Mouse (Mus musculus): Measurements from ENCODE around the gene Ptk6. TPM values are rescaled to one million over a fixed set of nuclear protein-coding genes. Genes with fewer than 3 reads are reported as not detected.
A peak's percentile ranks its signal among the peaks of the same experiment; 100 is the strongest.

Ptk6 gene
- polyA plus RNA-seq (2015; fragmentation: Nextera tagmentation; extraction: Ambion mirVana): 0.05 TPM in 2 replicates

DNA sequence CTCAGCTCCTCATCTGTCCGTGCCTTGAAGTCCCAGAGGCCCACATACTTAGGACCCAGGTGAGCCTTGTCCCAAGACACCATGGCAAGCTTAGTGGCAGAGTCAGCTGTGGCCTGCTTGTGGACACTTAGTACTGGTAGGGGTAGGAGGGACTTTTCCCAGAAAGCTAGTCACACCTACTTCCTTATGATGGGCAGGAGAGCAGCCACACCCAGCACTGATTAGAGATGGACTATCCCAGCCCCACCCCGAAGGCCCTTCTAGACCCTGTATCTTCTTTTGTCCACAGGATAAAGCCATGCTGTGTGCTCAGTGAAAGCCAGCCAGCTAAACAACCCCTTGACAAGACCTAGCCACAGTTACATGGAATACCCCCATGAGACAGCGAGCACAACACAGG, at the start of gene Ptk6:
TSS of gene Ptk6 (minus strand) at position 368 of the 400 bp plus-strand sequence.
- Histone ChIP-seq H3K9me3 (no peaks in the 10 kb centered on the region), H3K36me3 (no peaks in the 10 kb centered on the region), H3K27me3 (no peaks in the 10 kb centered on the region), H3K27ac (no peak within 1 kb of the TSS), H3K4me3 (no peak within 1 kb of the TSS), H3K4me1 (no peaks in the 10 kb centered on the region), H3K4me2 (no peak within 1 kb of the TSS), H3K9ac (no peak within 1 kb of the TSS)
- no peak for ATAC-seq (ENCODE audit: borderline replicate concordance, extremely low read depth, low FRiP score, low TSS enrichment)
- whole genome bisulfite sequencing: 85% methylated on average over 3 of the region's 3 CpGs

DNA sequence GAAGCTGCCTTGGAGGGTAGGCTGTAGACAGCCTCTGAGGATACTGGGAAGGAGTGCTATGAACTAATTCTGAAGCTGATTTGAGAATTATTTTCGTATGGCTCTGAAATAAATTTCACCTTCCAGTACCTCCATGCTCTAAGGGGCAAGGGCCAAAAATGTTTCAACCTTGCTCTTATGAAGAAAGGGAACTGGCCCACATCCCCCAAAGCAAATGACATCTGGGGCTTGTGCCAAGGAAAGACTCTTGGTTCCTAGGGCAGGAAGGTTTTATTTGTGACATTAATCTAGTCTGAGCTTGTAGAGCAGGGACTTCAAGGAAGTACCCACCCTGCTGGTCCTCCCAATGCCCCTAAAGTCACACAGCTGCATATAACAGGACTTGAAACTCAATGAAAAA, 49.3 kb upstream of the Ptk6 start:
- Histone ChIP-seq H3K4me3 (no peak overlapping the region), H3K4me2 (no peak overlapping the region), H3K27me3 (no peaks in the 10 kb centered on the region), H3K9ac (no peak overlapping the region), H3K36me3 (peaks cover 44% of the 10 kb centered on the region), H3K4me1 (no peaks in the 10 kb centered on the region), H3K27ac (no peak overlapping the region), H3K9me3 (no peaks in the 10 kb centered on the region)
- ATAC-seq (ENCODE audit: borderline replicate concordance, extremely low read depth, low FRiP score, low TSS enrichment): no peak
- WGBS: 83% methylated on average over 1 of the region's 1 CpGs

DNA sequence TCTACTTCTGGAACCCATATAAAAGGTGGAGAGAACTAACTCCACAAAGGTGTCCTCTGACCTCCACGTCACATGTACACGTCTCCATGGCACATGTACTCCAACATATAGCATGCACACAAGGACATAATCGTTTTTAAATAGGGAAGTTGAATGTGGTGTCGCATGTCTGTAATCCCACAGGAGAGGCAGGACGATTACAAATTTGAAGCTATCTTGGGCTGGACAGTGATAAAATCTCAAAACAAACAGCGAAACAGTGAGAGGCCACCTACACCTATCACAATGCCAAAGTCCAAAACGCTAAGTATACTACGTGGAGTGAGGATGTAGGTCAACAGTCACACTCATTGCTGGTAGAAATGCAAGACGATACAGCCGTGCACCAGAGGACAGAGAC, 46.6 kb upstream of the Ptk6 start:
- ATAC-seq (ENCODE audit: borderline replicate concordance, extremely low read depth, low FRiP score, low TSS enrichment): no peak
- Histone ChIP-seq H3K27ac (no peak overlapping the region), H3K9me3 (no peaks in the 10 kb centered on the region), H3K4me2 (no peak overlapping the region), H3K36me3 (peaks cover 24% of the 10 kb centered on the region), H3K9ac (no peak overlapping the region), H3K4me1 (no peaks in the 10 kb centered on the region), H3K27me3 (no peaks in the 10 kb centered on the region), H3K4me3 (no peak overlapping the region)
- 76% methylated on average over 10 of the region's 10 CpGs for WGBS

DNA sequence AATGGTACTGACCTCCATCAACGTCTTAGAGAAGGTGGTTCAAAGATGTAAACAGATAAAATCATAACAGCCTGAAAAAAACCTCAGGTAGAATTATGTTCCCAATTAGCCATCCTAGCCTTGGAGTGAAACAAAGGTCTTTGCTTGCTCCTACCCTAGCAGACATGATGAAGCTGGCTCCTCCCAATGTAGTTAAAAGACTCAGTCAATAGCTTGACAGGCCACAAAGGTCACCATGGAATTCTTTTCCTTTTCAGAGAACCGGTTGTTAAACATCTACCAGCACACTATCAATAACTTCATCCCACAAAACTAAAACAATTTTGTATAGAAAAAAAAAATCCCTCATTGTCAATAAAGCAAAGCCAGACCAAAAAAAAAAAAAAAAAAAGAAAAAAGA, 42.4 kb upstream of the Ptk6 start:
- H3K9ac ChIP-seq: no peak overlapping the region
- no peak overlapping the region for H3K4me2 ChIP-seq
- H3K27ac ChIP-seq: no peak overlapping the region
- H3K4me1 ChIP-seq: peaks cover 9% of the 10 kb centered on the region
- no peak overlapping the region for H3K4me3 ChIP-seq
- no peaks in the 10 kb centered on the region for H3K36me3 ChIP-seq
- WGBS: 18% methylated on average over 2 of the region's 2 CpGs
- no peak for ATAC-seq (ENCODE audit: borderline replicate concordance, extremely low read depth, low FRiP score, low TSS enrichment)
- no peaks in the 10 kb centered on the region for H3K9me3 ChIP-seq
- H3K27me3 ChIP-seq: no peaks in the 10 kb centered on the region

DNA sequence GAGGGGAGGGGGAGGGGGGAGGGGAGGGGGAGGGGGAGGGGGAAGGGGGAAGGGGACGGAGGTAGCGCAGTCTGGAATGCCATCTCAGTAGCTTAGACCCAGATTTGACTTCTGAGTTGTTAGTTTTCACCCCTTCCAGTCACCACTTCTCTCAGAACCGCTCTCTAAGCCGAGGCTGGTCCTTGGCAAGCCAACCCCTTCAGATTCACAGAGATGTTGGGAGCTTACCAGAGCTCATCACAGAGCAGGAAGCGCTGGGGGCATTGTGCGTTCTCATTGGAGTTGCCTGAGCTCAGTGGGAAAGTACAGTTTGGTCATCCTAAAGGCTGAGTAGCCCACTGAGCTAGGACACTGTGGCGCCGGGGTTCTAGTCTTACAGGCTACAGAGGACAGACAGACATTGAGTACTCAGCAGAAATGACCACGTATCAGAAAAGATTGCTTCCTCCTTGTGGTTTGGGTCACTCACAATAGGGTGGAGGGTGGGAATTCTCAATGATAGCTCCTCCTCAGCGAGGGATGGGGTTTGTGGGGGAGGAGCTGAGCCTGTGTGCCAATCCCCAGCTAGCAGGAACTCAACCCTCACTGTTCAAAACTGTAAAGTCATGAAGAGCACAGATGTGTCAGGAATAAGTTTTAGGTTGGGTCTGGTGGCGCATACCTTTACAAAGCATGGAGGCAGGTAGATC, 41.3 kb upstream of the Ptk6 start:
- H3K9me3 ChIP-seq: no peaks in the 10 kb centered on the region
- no peaks in the 10 kb centered on the region for H3K27me3 ChIP-seq
- H3K4me2 ChIP-seq: no peak overlapping the region; the same call in 1 of the 2 replicates
- H3K36me3 ChIP-seq: no peaks in the 10 kb centered on the region
- 32% methylated on average over 11 of the region's 11 CpGs for WGBS
- no peak overlapping the region for H3K4me3 ChIP-seq
- peaks cover 9% of the 10 kb centered on the region for H3K4me1 ChIP-seq
- H3K9ac ChIP-seq: no peak overlapping the region
- ATAC-seq (ENCODE audit: borderline replicate concordance, extremely low read depth, low FRiP score, low TSS enrichment): peak; percentile 16; the same call in 1 of the 2 replicates
- H3K27ac ChIP-seq: no peak overlapping the region

DNA sequence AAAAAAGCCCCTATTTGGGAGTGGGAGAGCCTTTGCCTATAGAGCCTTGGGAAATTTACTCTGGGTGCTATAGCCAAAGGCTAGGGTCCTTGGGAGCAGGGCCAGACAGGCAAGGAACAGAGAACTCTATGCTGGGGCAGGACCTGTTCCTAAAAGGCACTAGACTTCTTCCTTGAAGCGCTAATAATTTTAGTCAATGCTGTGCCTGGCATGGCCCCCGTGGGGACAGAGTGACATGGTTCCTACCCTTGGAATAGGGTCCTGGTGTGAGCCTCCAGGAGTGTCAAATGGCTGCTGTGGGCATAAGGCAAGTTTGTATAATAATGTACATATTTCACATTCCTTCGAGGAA, 39.7 kb upstream of the Ptk6 start:
- 0 out of 2 replicates have a peak, but pooled peaks cover 2% of the 10 kb centered on the region for H3K36me3 ChIP-seq
- peaks cover 9% of the 10 kb centered on the region for H3K4me1 ChIP-seq
- H3K27ac ChIP-seq: no peak overlapping the region
- H3K9me3 ChIP-seq: no peaks in the 10 kb centered on the region
- 0 out of 2 replicates have a peak overlapping the region, but pooled peaks have one; percentile 63 for H3K9ac ChIP-seq
- peak overlapping the region; percentile 62 for H3K4me3 ChIP-seq
- 0 out of 2 replicates have a peak, but pooled peaks have one; percentile 5 for ATAC-seq (ENCODE audit: borderline replicate concordance, extremely low read depth, low FRiP score, low TSS enrichment)
- H3K27me3 ChIP-seq: no peaks in the 10 kb centered on the region
- H3K4me2 ChIP-seq: peak overlapping the region; percentile 67
- WGBS: 43% methylated on average over 3 of the region's 3 CpGs

DNA sequence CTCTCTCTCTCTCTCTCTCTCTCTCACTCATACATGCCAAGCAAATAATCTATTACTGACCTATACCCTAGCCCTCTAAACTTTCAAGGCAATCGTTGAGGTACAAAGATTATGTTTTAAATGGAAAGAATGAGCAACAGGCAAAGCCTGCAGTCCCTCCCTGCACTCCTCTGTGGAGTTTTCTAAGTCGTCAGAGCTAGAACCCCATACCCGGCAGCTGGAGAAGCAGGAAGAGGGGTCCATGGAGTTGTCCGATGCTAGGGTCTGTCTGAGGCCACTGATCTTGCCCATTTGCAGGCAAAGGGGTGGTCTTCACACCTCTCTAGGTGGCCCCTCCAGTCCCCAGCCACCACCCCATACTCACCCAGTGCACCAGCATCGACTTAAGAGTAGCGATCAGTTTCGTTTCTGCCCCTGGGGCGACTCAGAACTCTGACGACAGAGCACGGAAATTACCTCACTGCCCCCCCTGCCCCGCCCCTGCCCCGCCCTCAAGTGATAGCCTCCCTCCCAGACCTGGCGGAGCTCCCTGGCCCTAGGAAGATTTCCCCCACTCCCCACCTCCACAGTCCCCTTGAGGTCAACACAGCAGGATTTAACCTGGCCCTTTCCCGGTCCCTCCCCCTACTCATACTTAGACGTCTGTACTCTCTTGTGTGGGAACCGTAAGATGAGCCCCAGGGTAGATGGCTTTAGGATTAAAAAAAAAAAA, 39.2 kb upstream of the Ptk6 start, which contains the start of gene Helz2:
TSS of gene Helz2 (minus strand) at position 426 of the 712 bp plus-strand sequence.
- ATAC-seq (ENCODE audit: borderline replicate concordance, extremely low read depth, low FRiP score, low TSS enrichment): peak; percentile 72; the same call in 1 of the 2 replicates
- H3K9ac ChIP-seq: peak within 1 kb of the TSS; percentile 63
- H3K4me2 ChIP-seq: peak within 1 kb of the TSS; percentile 67
- peak within 1 kb of the TSS; percentile 62 for H3K4me3 ChIP-seq
- peaks cover 9% of the 10 kb centered on the region for H3K4me1 ChIP-seq
- no peaks in the 10 kb centered on the region for H3K27me3 ChIP-seq
- H3K27ac ChIP-seq: no peak within 1 kb of the TSS
- H3K36me3 ChIP-seq: 0 out of 2 replicates have a peak, but pooled peaks cover 2% of the 10 kb centered on the region
- WGBS: 6% methylated on average over 16 of the region's 16 CpGs
- H3K9me3 ChIP-seq: no peaks in the 10 kb centered on the region

DNA sequence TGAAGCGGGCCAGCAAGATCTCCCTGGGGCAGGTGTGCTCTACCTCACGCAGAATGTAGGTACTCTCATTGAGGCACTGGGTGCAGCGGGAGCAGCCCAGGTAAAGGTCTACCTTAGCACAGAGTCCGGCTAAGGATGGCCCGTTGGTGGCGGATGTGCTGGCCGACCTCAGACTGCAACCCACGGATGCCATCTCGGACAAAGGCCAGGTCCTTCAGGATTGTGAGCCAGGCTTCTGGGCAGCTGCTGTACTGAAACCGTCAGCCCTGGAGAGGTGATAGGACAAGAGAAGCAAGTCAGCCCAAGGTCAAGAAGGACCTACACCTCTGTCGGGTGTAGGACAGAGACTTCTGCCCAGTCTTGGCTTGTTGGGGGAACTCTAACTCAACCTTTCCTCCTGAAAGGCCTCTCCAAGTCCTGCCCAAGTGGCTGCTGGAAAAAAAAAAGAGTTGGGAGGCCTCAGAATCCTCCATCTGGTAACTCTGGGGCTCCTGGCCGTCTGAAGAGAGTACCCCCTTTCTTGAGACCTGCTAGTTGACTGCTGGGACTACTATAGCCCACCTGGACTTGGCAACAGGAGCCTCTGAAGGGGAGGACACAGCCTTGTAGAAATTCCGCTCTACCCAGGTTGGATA, 38.3 kb upstream of the Ptk6 start:
- Histone ChIP-seq H3K27ac (no peak overlapping the region), H3K9ac (no peak overlapping the region), H3K4me2 (peak overlapping the region; percentile 67), H3K9me3 (no peaks in the 10 kb centered on the region), H3K4me1 (peaks cover 9% of the 10 kb centered on the region), H3K27me3 (no peaks in the 10 kb centered on the region), H3K4me3 (peak overlapping the region; percentile 62), H3K36me3 (0 out of 2 replicates have a peak, but pooled peaks cover 2% of the 10 kb centered on the region)
- WGBS: 90% methylated on average over 13 of the region's 13 CpGs
- ATAC-seq (ENCODE audit: borderline replicate concordance, extremely low read depth, low FRiP score, low TSS enrichment): no peak

DNA sequence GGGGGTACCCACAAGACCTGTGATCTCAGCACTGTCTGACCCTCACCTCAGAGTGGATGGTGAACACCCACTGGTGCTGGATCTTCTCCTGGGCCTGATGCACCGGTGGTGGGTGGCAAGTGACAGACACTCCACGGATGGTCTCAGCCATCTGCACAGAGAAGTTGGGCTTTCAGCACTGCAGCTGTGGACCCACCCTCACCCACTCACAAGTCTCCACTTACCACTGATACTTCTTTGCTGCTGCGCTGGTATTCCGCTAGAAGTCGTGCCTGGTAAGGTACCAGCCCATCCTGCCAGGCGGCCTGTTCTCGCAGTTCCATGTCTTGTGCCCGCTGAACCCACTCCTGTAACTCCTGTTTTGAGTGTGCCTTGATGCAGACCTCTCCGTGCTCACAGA, 36.7 kb upstream of the Ptk6 start:
- Histone ChIP-seq H3K27ac (no peak overlapping the region), H3K4me1 (peaks cover 9% of the 10 kb centered on the region), H3K36me3 (0 out of 2 replicates have a peak, but pooled peaks cover 2% of the 10 kb centered on the region), H3K9me3 (no peaks in the 10 kb centered on the region), H3K27me3 (no peaks in the 10 kb centered on the region), H3K9ac (no peak overlapping the region), H3K4me3 (no peak overlapping the region), H3K4me2 (no peak overlapping the region)
- ATAC-seq (ENCODE audit: borderline replicate concordance, extremely low read depth, low FRiP score, low TSS enrichment): no peak
- WGBS: 92% methylated on average over 9 of the region's 9 CpGs

DNA sequence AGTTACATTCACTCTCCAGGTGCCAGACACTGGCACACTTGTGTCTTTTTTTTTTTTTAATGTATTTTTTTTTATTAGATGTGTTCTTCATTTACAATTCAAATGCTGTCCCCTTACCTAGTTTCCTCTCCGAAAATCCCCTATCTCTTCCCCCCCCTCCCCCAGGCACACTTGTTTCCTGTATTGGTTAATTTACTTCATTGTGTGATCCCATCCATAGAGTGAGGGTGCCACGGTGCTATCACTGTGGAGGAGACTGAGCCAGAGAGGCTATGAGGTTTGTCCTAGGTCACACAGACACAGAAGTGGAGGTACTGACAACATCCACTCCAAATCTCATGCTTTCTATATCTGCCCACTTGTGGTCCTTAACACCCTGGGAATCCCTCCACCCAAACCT, 36.3 kb upstream of the Ptk6 start:
- no peak for ATAC-seq (ENCODE audit: borderline replicate concordance, extremely low read depth, low FRiP score, low TSS enrichment)
- WGBS: 63% methylated on average over 2 of the region's 2 CpGs

DNA sequence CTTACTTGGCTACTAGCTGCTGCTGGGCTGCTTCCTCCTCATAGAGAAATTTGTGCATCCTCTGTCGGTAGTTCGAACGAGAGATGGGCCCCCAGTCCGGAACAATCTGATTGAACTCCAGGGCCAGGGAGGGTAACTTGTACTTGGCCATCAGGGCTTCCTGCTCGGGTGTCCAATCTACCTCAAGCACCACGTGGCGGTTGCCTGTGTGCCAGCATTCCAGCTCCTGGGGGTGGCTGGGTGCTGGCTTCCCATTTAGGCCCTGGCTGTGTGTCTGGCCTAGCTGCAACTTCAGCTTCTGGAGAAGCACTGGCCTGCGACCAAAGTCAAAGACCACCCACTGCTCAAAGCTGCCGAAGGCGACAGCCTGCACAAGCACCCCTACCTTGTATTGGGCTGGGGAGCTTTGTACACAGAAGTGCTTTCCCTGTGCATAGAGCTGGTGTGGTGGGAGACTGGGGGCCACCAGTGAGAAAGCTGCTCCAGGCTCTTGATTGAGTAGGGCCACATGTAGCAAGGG, 35.6 kb upstream of the Ptk6 start:
- Histone ChIP-seq H3K4me3 (no peak overlapping the region), H3K9ac (no peak overlapping the region), H3K4me1 (peaks cover 9% of the 10 kb centered on the region), H3K27me3 (no peaks in the 10 kb centered on the region), H3K4me2 (no peak overlapping the region), H3K27ac (no peak overlapping the region), H3K9me3 (no peaks in the 10 kb centered on the region), H3K36me3 (0 out of 2 replicates have a peak, but pooled peaks cover 6% of the 10 kb centered on the region)
- 71% methylated on average over 10 of the region's 10 CpGs for WGBS
- ATAC-seq (ENCODE audit: borderline replicate concordance, extremely low read depth, low FRiP score, low TSS enrichment): no peak

More for the DNA sequence above, 36.3 kb upstream of the Ptk6 start:
- Histone ChIP-seq H3K27me3 (no peaks in the 10 kb centered on the region), H3K9ac (no peak overlapping the region), H3K4me1 (peaks cover 9% of the 10 kb centered on the region), H3K27ac (no peak overlapping the region), H3K4me3 (no peak overlapping the region), H3K9me3 (no peaks in the 10 kb centered on the region), H3K36me3 (0 out of 2 replicates have a peak, but pooled peaks cover 2% of the 10 kb centered on the region), H3K4me2 (no peak overlapping the region)
